Mouse (Mus musculus) heart, postnatal 0 days (tissue): ENCODE measurements at regions not wholly inside any gene's neighbourhood (a gene's known extent, or its start where the extent isn't known, plus 50 kb on each side); places are given as distances from the start of the nearest gene placed in this dataset.

Experiments
- CTCF ChIP-seq: IDR thresholded peaks from 2 replicates; pipeline ENCODE4 v1.5.1; 2016; ENCODE audit warnings: antibody characterized with exemption, control low read depth, low read depth
- EP300 ChIP-seq: IDR thresholded peaks from 2 replicates; pipeline ENCODE4 v1.6.1; 2016; ENCODE audit warnings: antibody characterized with exemption, low read depth

DNA sequence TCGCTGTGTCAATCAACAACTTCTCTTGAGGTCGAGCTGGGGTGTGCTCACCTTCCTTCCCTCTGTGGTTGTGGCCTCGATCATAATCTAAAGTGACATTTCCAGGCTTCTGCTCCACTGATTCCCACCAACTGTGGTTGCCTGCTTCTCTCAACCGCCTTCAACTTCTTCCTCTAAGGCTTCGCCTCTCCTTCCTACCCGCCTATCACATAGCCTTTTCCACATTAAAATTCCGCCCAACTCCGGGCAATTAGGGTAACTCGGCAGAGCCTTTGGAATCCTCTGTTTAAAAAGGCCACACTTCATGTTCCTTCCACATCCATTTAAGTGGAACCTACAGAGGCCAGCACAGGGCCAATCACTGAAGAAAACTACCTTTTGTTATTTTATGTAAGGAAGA, 238.4 kb downstream of the Cxcl12 start:
- TF ChIP-seq CTCF: no peak
- no peak for TF ChIP-seq EP300
